Mouse (Mus musculus): ENCODE measurements around the gene Vmn1r120. TPM values are rescaled to one million over a fixed set of nuclear protein-coding genes. Genes with fewer than 3 reads are reported as not detected.
"Not testable (repeated sequence)": the region's sequence is repeated elsewhere in the genome, so short reads cannot be mapped to it uniquely, and the experiment has no call there.

Vmn1r120 gene
- not detected for total RNA-seq (2021)
- long read RNA-seq, experiment 1 = 0 reads
- long read RNA-seq, experiment 2 = 0 reads

GRCm38 (mm10) chr7:21053684-21054083 lies at the start of gene Vmn1r120:
Gene Vmn1r120 (minus strand): TSS chr7:21053784.
- DNase-seq (ENCODE audit: low spot score in 2 of 2) = not testable (repeated sequence)

- not testable (repeated sequence) for DNase-seq (ENCODE audit: low spot score in 2 of 2)
Measured at GRCm38 (mm10) chr7:21098413-21098812, 44.8 kb upstream of the Vmn1r120 start, which contains the start of gene Vmn1r121. Gene Vmn1r121 (minus strand): TSS chr7:21098513.

- not testable (repeated sequence) for DNase-seq (ENCODE audit: low spot score in 2 of 2)
Measured at GRCm38 (mm10) chr7:21012355-21012754, 41.2 kb downstream of the Vmn1r120 start, which contains the start of gene Vmn1r119. Gene Vmn1r119 (minus strand): TSS chr7:21012455.

Other genes with a start within 250 kb of the Vmn1r120 start
- not detected for gene Vmn1r114, start 241.6 kb downstream of the Vmn1r120 start, total RNA-seq (2021)
- not detected for gene Vmn1r115, start 208.8 kb downstream of the Vmn1r120 start, total RNA-seq (2021)
- gene Vmn1r116, start 181.5 kb downstream of the Vmn1r120 start, total RNA-seq (2021) = not detected
- gene Vmn1r117, start 169.7 kb downstream of the Vmn1r120 start, total RNA-seq (2021) = not detected
- gene Vmn1r118, start 141.4 kb downstream of the Vmn1r120 start, total RNA-seq (2021) = not detected
- not detected for gene Vmn1r119, start 41.3 kb downstream of the Vmn1r120 start, total RNA-seq (2021)
- gene Vmn1r121, start 44.7 kb upstream of the Vmn1r120 start, total RNA-seq (2021) = not detected
- not detected for gene Vmn1r122, start 80.3 kb upstream of the Vmn1r120 start, total RNA-seq (2021)
- gene Vmn1r123, start 108.4 kb upstream of the Vmn1r120 start, total RNA-seq (2021) = not detected
- gene Gm5157, start 136.6 kb upstream of the Vmn1r120 start, total RNA-seq (2021) = not detected
- not detected for gene Vmn1r124, start 206.8 kb upstream of the Vmn1r120 start, total RNA-seq (2021)
- not detected for gene Vmn1r125, start 218.4 kb upstream of the Vmn1r120 start, total RNA-seq (2021)
- gene Vmn1r126, start 247.7 kb upstream of the Vmn1r120 start, total RNA-seq (2021) = not detected

Data from adrenal gland, adult 18-20 months (tissue).